Mouse (Mus musculus) CH12.LX (cell line): ENCODE data around the gene Ncaph2. TPM values are rescaled to one million over a fixed set of nuclear protein-coding genes. Genes with fewer than 3 reads are reported as not detected.

Experiments
- DNase-seq: peaks from one replicate; pipeline ENCODE4 v3.0.0-alpha.2; 2013; ENCODE audit errors: extremely low read depth
- H3K27ac ChIP-seq: 2 replicates; pipeline ENCODE4 v1.5.1; 2012; ENCODE audit warnings: low read depth, mild to moderate bottlenecking, control low read depth, moderate library complexity; ENCODE audit not compliant: insufficient read depth
- H3K27me3 ChIP-seq: replicated peaks from 2 replicates; pipeline ENCODE3; 2012; ENCODE audit warnings: inconsistent platforms
- H3K36me3 ChIP-seq, 2 experiments: replicated peaks in 1 of 2; 2 replicates each; pipeline versions ENCODE3 to v1.6.1; 2012; ENCODE audit warnings: inconsistent platforms in 1 of 2, low read length in 1 of 2, mild to moderate bottlenecking in 1 of 2, mixed read lengths in 1 of 2, moderate library complexity in 1 of 2; ENCODE audit not compliant: control insufficient read depth in 1 of 2, insufficient read depth in 1 of 2
- H3K4me1 ChIP-seq, 2 experiments: 2 replicates each; pipeline ENCODE4 v1.6.1; 2012; ENCODE audit warnings: inconsistent platforms in 1 of 2, moderate library complexity in 1 of 2; ENCODE audit not compliant: insufficient read depth in 2 of 2, control insufficient read depth in 1 of 2
- H3K4me2 ChIP-seq: 2 replicates; pipeline ENCODE4 v1.6.1; 2012; ENCODE audit warnings: low read depth, mild to moderate bottlenecking, control low read depth; ENCODE audit not compliant: poor library complexity, insufficient read depth, severe bottlenecking
- H3K4me3 ChIP-seq, 3 experiments: fragments of 150-350 bp in 1 of 3; sonication (generic) in 1 of 3; replicated peaks in 1 of 3; 2 replicates each; pipeline versions ENCODE3 to v1.5.1; 2011 to 2012; ENCODE audit warnings: low read depth in 2 of 3, low read length in 2 of 3, mild to moderate bottlenecking in 2 of 3, moderate library complexity in 2 of 3, control low read depth in 1 of 3, improper control_type of control experiment in 1 of 3, inconsistent platforms in 1 of 3, mixed read lengths in 1 of 3; ENCODE audit not compliant: poor library complexity in 1 of 3
- H3K79me2 ChIP-seq: replicated peaks from 2 replicates; pipeline ENCODE4 v1.6.1; 2012; ENCODE audit warnings: mild to moderate bottlenecking, moderate library complexity; ENCODE audit not compliant: control insufficient read depth, poor library complexity, insufficient read depth, severe bottlenecking; ENCODE audit errors: extremely low read depth
- H3K9ac ChIP-seq: 2 replicates; pipeline ENCODE4 v1.6.1; 2012; ENCODE audit warnings: low read depth, mild to moderate bottlenecking, control low read depth, moderate library complexity; ENCODE audit not compliant: insufficient read depth
- H3K9me3 ChIP-seq: replicated peaks from 2 replicates; pipeline ENCODE3; 2012; ENCODE audit warnings: low read length, inconsistent platforms, mixed read lengths
- BHLHE40 ChIP-seq: IDR thresholded peaks from 2 replicates; pipeline ENCODE4 v1.6.1; 2011; ENCODE audit warnings: mild to moderate bottlenecking, low read depth, low read length, improper control_type of control experiment
- CHD1 ChIP-seq: IDR thresholded peaks from 2 replicates; pipeline ENCODE4 v1.6.1; 2012; ENCODE audit warnings: low read depth, low read length, improper control_type of control experiment, inconsistent platforms
- CHD2 ChIP-seq: IDR thresholded peaks from 2 replicates; pipeline ENCODE4 v1.6.1; 2011; ENCODE audit warnings: low read length, improper control_type of control experiment
- CTCF ChIP-seq, 2 experiments: IDR thresholded peaks in 1 of 2; conservative IDR thresholded peaks in 1 of 2; 2 replicates each; pipeline ENCODE4 v1.5.1; 2011 to 2012; ENCODE audit warnings: low read depth in 2 of 2, low read length in 2 of 2, improper control_type of control experiment in 1 of 2, inconsistent platforms in 1 of 2, mild to moderate bottlenecking in 1 of 2, moderate library complexity in 1 of 2
- E2F4 ChIP-seq: IDR thresholded peaks from 2 replicates; pipeline ENCODE4 v1.6.1; 2011; ENCODE audit warnings: low read depth, low read length, improper control_type of control experiment; ENCODE audit not compliant: insufficient replicate concordance
- ELF1 ChIP-seq: IDR thresholded peaks from 2 replicates; pipeline ENCODE4 v1.6.1; 2014; ENCODE audit warnings: low read depth, mild to moderate bottlenecking, inconsistent platforms, low read length, improper control_type of control experiment
- ETS1 ChIP-seq: conservative IDR thresholded peaks from 2 replicates; pipeline ENCODE4 v1.6.1; 2012; ENCODE audit warnings: low read depth, mild to moderate bottlenecking, inconsistent platforms, low read length, improper control_type of control experiment, moderate library complexity
- KAT2A ChIP-seq: IDR thresholded peaks from 2 replicates; pipeline ENCODE4 v1.6.1; 2012; ENCODE audit warnings: low read length, improper control_type of control experiment, inconsistent platforms; ENCODE audit not compliant: insufficient replicate concordance
- MAFK ChIP-seq: IDR thresholded peaks from 2 replicates; pipeline ENCODE4 v1.6.1; 2011; ENCODE audit warnings: low read length, improper control_type of control experiment; ENCODE audit not compliant: insufficient replicate concordance
- MAZ ChIP-seq: IDR thresholded peaks from 2 replicates; pipeline ENCODE4 v1.6.1; 2012; ENCODE audit warnings: low read depth, mild to moderate bottlenecking, inconsistent platforms, low read length, improper control_type of control experiment, moderate library complexity
- MXI1 ChIP-seq: IDR thresholded peaks from 2 replicates; pipeline ENCODE4 v1.6.1; 2011; ENCODE audit warnings: mild to moderate bottlenecking, low read depth, low read length, improper control_type of control experiment
- NRF1 ChIP-seq: IDR thresholded peaks from 2 replicates; pipeline ENCODE4 v1.6.1; 2014; ENCODE audit warnings: low read depth, mild to moderate bottlenecking, inconsistent platforms, low read length, improper control_type of control experiment, moderate library complexity
- POLR2AphosphoS2 ChIP-seq: IDR thresholded peaks from 2 replicates; pipeline ENCODE4 v1.6.1; 2011; ENCODE audit warnings: low read depth, low read length, improper control_type of control experiment
- SIN3A ChIP-seq: IDR thresholded peaks from 2 replicates; pipeline ENCODE4 v1.6.1; 2012; ENCODE audit warnings: low read length, improper control_type of control experiment, inconsistent platforms
- SMC3 ChIP-seq: IDR thresholded peaks from 2 replicates; pipeline ENCODE4 v1.6.1; 2011; ENCODE audit warnings: low read depth, low read length, improper control_type of control experiment
- TCF12 ChIP-seq: IDR thresholded peaks from 2 replicates; pipeline ENCODE4 v1.6.1; 2014; ENCODE audit warnings: low read depth, mild to moderate bottlenecking, inconsistent platforms, low read length, improper control_type of control experiment
- UBTF ChIP-seq: IDR thresholded peaks from 2 replicates; pipeline ENCODE4 v1.6.1; 2012; ENCODE audit warnings: low read depth, mild to moderate bottlenecking, inconsistent platforms, low read length, improper control_type of control experiment, moderate library complexity
- ZC3H11A ChIP-seq: IDR thresholded peaks from 2 replicates; pipeline ENCODE4 v1.6.1; 2012; ENCODE audit warnings: low read depth, mild to moderate bottlenecking, inconsistent platforms, low read length, improper control_type of control experiment
- ZKSCAN1 ChIP-seq: IDR thresholded peaks from 2 replicates; pipeline ENCODE4 v1.6.1; 2012; ENCODE audit warnings: low read depth, inconsistent platforms, low read length, improper control_type of control experiment, borderline replicate concordance
- ZNF384 ChIP-seq: IDR thresholded peaks from 2 replicates; pipeline ENCODE4 v1.6.1; 2012; ENCODE audit warnings: low read depth, low read length, improper control_type of control experiment, inconsistent platforms
- dilution Hi-C: fragments of 300-500 bp; cut with MboI; formaldehyde crosslinking; loops from 2 replicates; pipeline ENCODE4 v1.14.3; 2020; ENCODE audit warnings: low sequenced_read_pairs; ENCODE audit not compliant: extremely low pct_unique_long_range_greater_than_20kb, extremely low pct_ligation_motif_present
- in situ Hi-C: fragments of 300-500 bp; cut with MboI; formaldehyde crosslinking; loops from 3 replicates; pipeline ENCODE4 v1.14.3; 2019; ENCODE audit warnings: low sequenced_read_pairs, low pct_ligation_motif_present, low pct_unique_long_range_greater_than_20kb, mixed read lengths
- polyA plus RNA-seq: library from polyadenylated mRNA; unstranded; fragments of >175 nt; gene quantifications from 2 replicates; pipeline ENCODE4 v1.2.1, GENCODE M21; 2012; ENCODE audit warnings: low read depth; ENCODE audit not compliant: insufficient read length
- total RNA-seq, 2 experiments: library from RNA; depleted of rRNA; stranded (reverse); fragments of 300-350 nt in 1 of 2; fragments of >200 nt in 1 of 2; gene quantifications; 2 replicates each; pipeline ENCODE4 v1.2.3; 2012 to 2014

The Ncaph2 gene
- total and polyA plus RNA-seq, 3 experiments: 95.4 to 151 (median 106) TPM

DNA sequence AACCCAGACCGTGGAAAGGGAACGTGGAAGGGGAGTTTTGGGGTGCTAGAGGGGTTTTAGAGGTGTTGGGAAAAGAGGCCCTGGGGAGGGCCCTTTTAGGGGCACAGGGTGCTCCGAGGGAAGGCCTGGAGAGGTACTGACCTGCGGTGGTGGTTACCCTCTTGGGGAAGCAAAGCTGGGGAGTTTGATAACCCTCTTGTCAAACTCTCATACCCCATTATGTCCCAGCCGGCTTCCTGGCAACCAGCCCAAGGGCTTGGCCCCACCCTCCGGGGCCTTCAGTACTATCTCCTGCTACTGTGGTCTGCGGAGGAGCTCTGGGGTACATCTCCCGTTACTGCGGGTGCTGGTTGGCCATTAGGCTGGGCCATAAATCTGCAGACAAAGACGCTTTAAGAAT, 23.9 kb downstream of the Ncaph2 start:
- dilution Hi-C loops: no loop called here
- H3K9ac ChIP-seq: no peak overlapping the region
- no peak for DNase-seq

DNA sequence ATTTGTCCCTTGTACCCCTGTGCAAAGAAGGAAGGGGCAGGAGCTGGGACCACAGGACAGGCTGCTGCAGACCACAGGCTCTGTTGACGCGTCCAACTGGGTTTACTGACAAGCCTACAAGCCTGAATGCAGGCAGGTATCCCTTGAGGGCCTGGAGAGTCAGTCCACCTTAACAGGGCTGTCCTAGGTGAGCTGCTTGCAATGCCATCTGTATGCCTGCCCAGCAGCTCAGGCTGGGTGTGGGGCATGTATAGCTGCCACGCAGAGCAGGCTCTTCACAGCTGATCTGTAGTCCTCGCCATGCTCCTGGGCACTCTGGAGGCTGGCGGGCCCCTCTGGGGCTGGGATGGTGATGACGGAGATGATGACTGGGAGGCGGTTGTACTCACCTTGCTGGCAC, 29.1 kb downstream of the Ncaph2 start, which contains the start of gene Klhdc7b:
Gene Klhdc7b, plus strand, starts transcription at position 301 of the 400 bp plus-strand sequence.
- H3K79me2 ChIP-seq: no peaks in the 10 kb centered on the region
- no peaks in the 10 kb centered on the region for H3K4me1 ChIP-seq
- no peak for DNase-seq
- H3K9me3 ChIP-seq: no peaks in the 10 kb centered on the region
- no peak within 1 kb of the TSS for H3K27ac ChIP-seq
- no peak within 1 kb of the TSS for H3K4me2 ChIP-seq
- H3K27me3 ChIP-seq: peaks cover 49% of the 10 kb centered on the region
- no peak within 1 kb of the TSS for H3K9ac ChIP-seq
- dilution Hi-C loops: no loop called here
- TF ChIP-seq CTCF (conservative IDR thresholded peaks at IDR 0.05 in 1 of 2, IDR thresholded peaks at IDR 0.05 in 1 of 2; ENCODE audit: low read depth in 2 of 2, low read length in 2 of 2): no peak
- no peak for TF ChIP-seq MAZ
- TF ChIP-seq ZNF384: no peak
- no peak for TF ChIP-seq UBTF
- no peak for TF ChIP-seq ETS1
- TF ChIP-seq ELF1: no peak
- no peak for TF ChIP-seq NRF1
- no peak for TF ChIP-seq POLR2AphosphoS2
- no peak for TF ChIP-seq E2F4
- no peak for TF ChIP-seq MXI1
- TF ChIP-seq CHD1: no peak
- no peak for TF ChIP-seq BHLHE40
- TF ChIP-seq KAT2A: no peak
- no peak within 1 kb of the TSS for H3K4me3 ChIP-seq
- H3K36me3 ChIP-seq: no peaks in the 10 kb centered on the region
- in situ Hi-C loops: no loop called here

More for the DNA sequence above, 23.9 kb downstream of the Ncaph2 start:
- Histone ChIP-seq H3K27ac (no peak overlapping the region), H3K4me2 (no peak overlapping the region), H3K9me3 (peaks cover 13% of the 10 kb centered on the region), H3K4me1 (peaks cover 0 to 6% of the 10 kb centered on the region in 2 experiments; a peak in 2 of 4 replicates), H3K27me3 (peaks cover 20% of the 10 kb centered on the region), H3K4me3 (no peak overlapping the region), H3K79me2 (no peaks in the 10 kb centered on the region), H3K36me3 (no peaks in the 10 kb centered on the region)
- TF ChIP-seq MAFK (no peak), SMC3 (no peak), SIN3A (no peak), CHD2 (no peak), ZKSCAN1 (no peak), ZC3H11A (no peak), TCF12 (no peak), UBTF (no peak)
- in situ Hi-C loops: no loop called here
